Mouse (Mus musculus): Measurements from ENCODE around the gene Abhd14b. TPM values are rescaled to one million over a fixed set of nuclear protein-coding genes. Genes with fewer than 3 reads are reported as not detected.

Gene Abhd14b
- total and polyA plus RNA-seq, 2 experiments = 129 to 402 TPM

DNA sequence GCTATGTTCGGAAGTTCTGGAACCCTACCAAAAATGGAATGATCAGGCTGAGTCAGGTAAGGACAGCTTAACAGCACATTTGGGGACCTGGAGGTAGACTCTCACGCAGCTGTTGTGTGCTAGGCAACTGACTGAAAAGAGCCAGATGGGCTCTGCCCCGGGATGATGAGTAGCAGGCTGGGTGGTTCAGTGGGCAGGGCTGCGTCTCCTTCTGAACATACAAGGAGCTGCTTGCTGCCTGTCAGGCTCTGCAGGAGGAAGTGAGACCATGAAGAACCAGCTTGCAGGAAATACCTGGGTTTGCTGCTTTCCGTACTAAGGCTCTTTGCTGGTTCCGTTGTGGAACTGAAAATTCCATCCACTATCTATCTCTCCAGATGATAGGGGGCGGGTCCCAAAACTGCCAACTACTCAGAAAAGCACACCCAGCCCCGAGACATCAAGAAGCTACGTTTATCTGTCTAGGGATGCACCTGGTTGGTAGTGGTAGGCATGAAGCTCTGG, 36.1 kb upstream of the Abhd14b start:
- H3K79me2 ChIP-seq (ENCODE audit: control insufficient read depth, insufficient read depth, low read length) = no peaks in the 10 kb centered on the region
- H3K4me3 ChIP-seq (ENCODE audit: insufficient read depth, low read depth, low read length) = no peak overlapping the region
- H3K27ac ChIP-seq (replicated peaks; ENCODE audit: insufficient read depth, low read depth, low read length) = no peak overlapping the region
- H3K9ac ChIP-seq (ENCODE audit: low read depth, low read length) = no peak overlapping the region
- WGBS = 68% methylated on average over 9 of the region's 9 CpGs
- no peaks in the 10 kb centered on the region for H3K27me3 ChIP-seq (ENCODE audit: control insufficient read depth, insufficient read depth, low read length)
- no peaks in the 10 kb centered on the region for H3K36me3 ChIP-seq (ENCODE audit: control insufficient read depth, insufficient read depth, low read length)
- H3K4me1 ChIP-seq (ENCODE audit: control insufficient read depth, insufficient read depth, low read length) = no peaks in the 10 kb centered on the region
- TF ChIP-seq CTCF (IDR thresholded peaks at IDR 0.05; ENCODE audit: low read depth, low read length) (no peak), POLR2A (IDR thresholded peaks at IDR 0.05; ENCODE audit: extremely low read depth, insufficient read depth, low read length) (no peak)
- no peak for DNase-seq (ENCODE audit: extremely low read depth, low read depth, low spot score)

DNA sequence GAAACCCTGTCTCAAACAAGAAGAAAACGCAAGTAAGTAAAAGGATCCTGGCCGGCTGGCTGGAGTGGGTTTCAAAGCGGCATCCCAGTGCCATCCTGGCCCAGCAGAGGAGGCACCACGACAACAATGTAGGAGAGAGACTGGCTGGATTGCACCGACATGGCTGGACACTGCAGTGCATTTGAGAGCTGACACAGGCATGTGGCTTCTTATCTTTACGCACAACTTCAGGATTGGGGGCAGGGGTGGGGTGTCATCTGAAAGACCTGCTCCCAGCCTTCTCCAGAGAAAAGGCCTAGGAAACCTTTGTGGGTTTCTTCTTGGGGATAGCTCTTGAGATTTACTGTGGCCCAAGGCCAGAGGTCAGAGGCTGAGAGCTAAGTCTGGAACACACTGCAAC, 35.5 kb upstream of the Abhd14b start:
- Histone ChIP-seq H3K9ac (ENCODE audit: low read depth, low read length) (no peak overlapping the region), H3K4me1 (ENCODE audit: control insufficient read depth, insufficient read depth, low read length) (no peaks in the 10 kb centered on the region), H3K79me2 (ENCODE audit: control insufficient read depth, insufficient read depth, low read length) (no peaks in the 10 kb centered on the region), H3K36me3 (ENCODE audit: control insufficient read depth, insufficient read depth, low read length) (no peaks in the 10 kb centered on the region), H3K27ac (replicated peaks; ENCODE audit: insufficient read depth, low read depth, low read length) (no peak overlapping the region), H3K4me3 (ENCODE audit: insufficient read depth, low read depth, low read length) (no peak overlapping the region), H3K27me3 (ENCODE audit: control insufficient read depth, insufficient read depth, low read length) (no peaks in the 10 kb centered on the region)
- TF ChIP-seq POLR2A (IDR thresholded peaks at IDR 0.05; ENCODE audit: extremely low read depth, insufficient read depth, low read length) (no peak), CTCF (IDR thresholded peaks at IDR 0.05; ENCODE audit: low read depth, low read length) (no peak)
- DNase-seq (ENCODE audit: extremely low read depth, low read depth, low spot score) = no peak
- 86% methylated on average over 6 of the region's 6 CpGs for WGBS

DNA sequence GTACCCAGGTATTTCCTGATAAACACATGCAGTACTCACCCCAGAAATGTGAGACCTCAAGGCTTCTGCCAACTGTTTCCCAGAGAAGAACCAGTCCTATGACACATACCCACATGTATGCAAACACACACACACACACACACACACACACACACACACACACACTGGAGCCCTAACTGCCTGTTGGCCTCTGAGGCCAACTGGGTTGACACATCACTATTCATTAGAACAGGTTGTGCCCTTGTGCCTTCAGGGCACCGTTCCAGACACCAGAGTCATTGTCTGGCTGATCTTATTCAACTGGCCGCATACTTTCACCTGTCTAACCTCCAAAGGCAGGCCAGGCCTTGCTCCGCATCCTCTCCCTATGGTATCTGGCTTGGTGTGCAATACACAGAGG, 35.0 kb upstream of the Abhd14b start:
- no peak for DNase-seq (ENCODE audit: extremely low read depth, low read depth, low spot score)
- Histone ChIP-seq H3K79me2 (ENCODE audit: control insufficient read depth, insufficient read depth, low read length) (no peaks in the 10 kb centered on the region), H3K36me3 (ENCODE audit: control insufficient read depth, insufficient read depth, low read length) (no peaks in the 10 kb centered on the region), H3K27ac (replicated peaks; ENCODE audit: insufficient read depth, low read depth, low read length) (no peak overlapping the region), H3K4me1 (ENCODE audit: control insufficient read depth, insufficient read depth, low read length) (no peaks in the 10 kb centered on the region), H3K9ac (ENCODE audit: low read depth, low read length) (no peak overlapping the region), H3K27me3 (ENCODE audit: control insufficient read depth, insufficient read depth, low read length) (no peaks in the 10 kb centered on the region), H3K4me3 (ENCODE audit: insufficient read depth, low read depth, low read length) (no peak overlapping the region)
- no peak for TF ChIP-seq CTCF (IDR thresholded peaks at IDR 0.05; ENCODE audit: low read depth, low read length)
- TF ChIP-seq POLR2A (IDR thresholded peaks at IDR 0.05; ENCODE audit: extremely low read depth, insufficient read depth, low read length) = no peak
- 85% methylated on average over 3 of the region's 3 CpGs for WGBS

DNA sequence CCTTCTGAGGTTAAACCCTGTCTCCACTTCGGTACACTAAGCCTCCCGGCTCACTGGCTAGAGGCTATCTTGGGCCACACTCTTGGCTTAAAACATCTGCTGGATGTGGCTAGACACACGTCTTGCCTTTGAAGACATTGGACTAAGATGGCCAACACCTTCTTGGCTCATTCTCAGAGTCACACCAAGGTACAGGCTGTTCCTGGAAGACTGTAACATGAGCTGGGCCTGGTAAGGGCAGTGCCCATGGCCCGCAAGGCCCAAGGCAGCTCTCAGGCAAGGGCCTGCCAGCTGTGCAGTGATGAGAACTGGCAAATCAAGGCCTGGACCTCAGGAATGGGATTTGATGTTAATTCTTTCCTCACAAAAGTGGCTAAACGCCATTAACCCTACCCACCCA, 33.7 kb upstream of the Abhd14b start:
- H3K9ac ChIP-seq (ENCODE audit: low read depth, low read length) = no peak overlapping the region
- TF ChIP-seq CTCF (IDR thresholded peaks at IDR 0.05; ENCODE audit: low read depth, low read length) = no peak
- TF ChIP-seq POLR2A (IDR thresholded peaks at IDR 0.05; ENCODE audit: extremely low read depth, insufficient read depth, low read length) = no peak
- H3K27me3 ChIP-seq (ENCODE audit: control insufficient read depth, insufficient read depth, low read length) = no peaks in the 10 kb centered on the region; the same call in 1 of the 2 replicates
- H3K79me2 ChIP-seq (ENCODE audit: control insufficient read depth, insufficient read depth, low read length) = no peaks in the 10 kb centered on the region
- DNase-seq (ENCODE audit: extremely low read depth, low read depth, low spot score) = no peak
- WGBS = 95% methylated on average over 5 of the region's 5 CpGs
- no peak overlapping the region for H3K27ac ChIP-seq (replicated peaks; ENCODE audit: insufficient read depth, low read depth, low read length)
- no peaks in the 10 kb centered on the region for H3K4me1 ChIP-seq (ENCODE audit: control insufficient read depth, insufficient read depth, low read length)
- H3K36me3 ChIP-seq (ENCODE audit: control insufficient read depth, insufficient read depth, low read length) = no peaks in the 10 kb centered on the region
- H3K4me3 ChIP-seq (ENCODE audit: insufficient read depth, low read depth, low read length) = no peak overlapping the region

DNA sequence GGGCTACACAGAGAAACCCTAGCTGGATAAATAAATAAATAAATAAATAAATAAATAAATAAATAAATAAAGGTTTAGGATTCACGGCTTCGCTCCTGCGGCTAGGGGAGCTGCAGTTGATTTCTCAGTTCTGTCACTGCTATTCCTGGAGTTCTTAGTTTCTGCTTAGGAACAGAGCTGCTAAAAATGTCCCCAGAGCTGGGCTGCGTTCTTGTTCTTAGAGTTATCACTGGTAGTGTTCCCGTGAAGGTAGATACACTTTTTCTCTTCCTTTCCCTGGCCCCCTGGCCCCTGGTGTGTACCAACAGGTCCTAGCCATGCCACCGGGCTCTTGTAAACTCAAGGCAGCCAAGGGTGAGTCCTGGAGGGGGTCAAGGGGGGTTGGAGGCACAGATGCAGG, 30.4 kb upstream of the Abhd14b start:
- TF ChIP-seq POLR2A (IDR thresholded peaks at IDR 0.05; ENCODE audit: extremely low read depth, insufficient read depth, low read length) (no peak), CTCF (IDR thresholded peaks at IDR 0.05; ENCODE audit: low read depth, low read length) (no peak)
- no peak overlapping the region for H3K27ac ChIP-seq (replicated peaks; ENCODE audit: insufficient read depth, low read depth, low read length)
- H3K4me1 ChIP-seq (ENCODE audit: control insufficient read depth, insufficient read depth, low read length) = no peaks in the 10 kb centered on the region
- 92% methylated on average over 6 of the region's 6 CpGs for WGBS
- H3K27me3 ChIP-seq (ENCODE audit: control insufficient read depth, insufficient read depth, low read length) = peaks cover 4% of the 10 kb centered on the region; the same call in 1 of the 2 replicates
- no peaks in the 10 kb centered on the region for H3K79me2 ChIP-seq (ENCODE audit: control insufficient read depth, insufficient read depth, low read length)
- no peak overlapping the region for H3K9ac ChIP-seq (ENCODE audit: low read depth, low read length)
- H3K4me3 ChIP-seq (ENCODE audit: insufficient read depth, low read depth, low read length) = no peak overlapping the region
- no peaks in the 10 kb centered on the region for H3K36me3 ChIP-seq (ENCODE audit: control insufficient read depth, insufficient read depth, low read length)
- no peak for DNase-seq (ENCODE audit: extremely low read depth, low read depth, low spot score)

DNA sequence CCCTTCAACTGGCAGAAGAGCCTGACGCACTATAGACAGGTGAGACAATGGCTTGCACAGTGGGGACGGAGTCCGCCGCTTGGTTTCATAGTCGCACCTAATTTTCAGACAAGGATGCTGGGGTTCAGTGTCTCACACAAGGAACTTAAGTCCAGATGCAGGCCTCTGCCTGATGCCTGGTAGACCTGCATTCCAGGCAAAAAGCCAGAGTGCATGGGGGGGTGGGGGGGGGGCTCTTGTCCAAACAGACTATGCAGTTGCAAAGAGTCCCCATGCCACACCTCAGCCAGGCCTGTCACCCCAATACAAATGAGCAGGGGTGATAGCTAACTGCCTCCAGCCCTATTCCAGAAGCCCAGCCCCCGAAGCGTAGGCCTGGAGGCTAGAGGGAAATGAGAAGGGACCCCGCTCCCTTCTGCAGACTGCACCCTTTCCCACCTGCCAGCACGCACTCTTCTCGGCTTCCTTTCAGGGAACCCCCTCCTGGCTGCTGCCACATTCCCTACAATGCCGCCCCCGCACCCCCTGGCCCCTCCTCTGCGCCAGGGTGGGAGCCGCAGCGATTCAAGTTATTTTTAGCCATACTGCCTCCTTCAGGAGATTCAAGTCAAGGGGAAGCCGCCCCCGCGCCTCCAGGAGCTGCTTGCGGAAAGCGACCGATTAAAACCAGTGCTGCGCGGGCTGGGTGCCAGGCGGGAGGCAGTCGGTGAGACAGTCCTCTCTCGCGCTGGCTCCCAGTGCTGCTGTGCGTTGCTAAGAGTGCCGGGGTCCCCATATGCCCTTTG, 29.2 kb upstream of the Abhd14b start:
- Histone ChIP-seq H3K9ac (ENCODE audit: low read depth, low read length) (peak overlapping the region; percentile 32; the same call in 1 of the 2 replicates), H3K36me3 (ENCODE audit: control insufficient read depth, insufficient read depth, low read length) (no peaks in the 10 kb centered on the region), H3K4me3 (ENCODE audit: insufficient read depth, low read depth, low read length) (peak overlapping the region; percentile 15; the same call in 1 of the 2 replicates), H3K4me1 (ENCODE audit: control insufficient read depth, insufficient read depth, low read length) (no peaks in the 10 kb centered on the region), H3K27ac (replicated peaks; ENCODE audit: insufficient read depth, low read depth, low read length) (no peak overlapping the region), H3K27me3 (ENCODE audit: control insufficient read depth, insufficient read depth, low read length) (peaks cover 4% of the 10 kb centered on the region; the same call in 1 of the 2 replicates), H3K79me2 (ENCODE audit: control insufficient read depth, insufficient read depth, low read length) (no peaks in the 10 kb centered on the region)
- DNase-seq (ENCODE audit: extremely low read depth, low read depth, low spot score) = no peak
- no peak for TF ChIP-seq POLR2A (IDR thresholded peaks at IDR 0.05; ENCODE audit: extremely low read depth, insufficient read depth, low read length)
- no peak for TF ChIP-seq CTCF (IDR thresholded peaks at IDR 0.05; ENCODE audit: low read depth, low read length)
- WGBS = 28% methylated on average over 29 of the region's 29 CpGs
